Mouse (Mus musculus): ENCODE measurements around the gene Zbtb3.

DNA sequence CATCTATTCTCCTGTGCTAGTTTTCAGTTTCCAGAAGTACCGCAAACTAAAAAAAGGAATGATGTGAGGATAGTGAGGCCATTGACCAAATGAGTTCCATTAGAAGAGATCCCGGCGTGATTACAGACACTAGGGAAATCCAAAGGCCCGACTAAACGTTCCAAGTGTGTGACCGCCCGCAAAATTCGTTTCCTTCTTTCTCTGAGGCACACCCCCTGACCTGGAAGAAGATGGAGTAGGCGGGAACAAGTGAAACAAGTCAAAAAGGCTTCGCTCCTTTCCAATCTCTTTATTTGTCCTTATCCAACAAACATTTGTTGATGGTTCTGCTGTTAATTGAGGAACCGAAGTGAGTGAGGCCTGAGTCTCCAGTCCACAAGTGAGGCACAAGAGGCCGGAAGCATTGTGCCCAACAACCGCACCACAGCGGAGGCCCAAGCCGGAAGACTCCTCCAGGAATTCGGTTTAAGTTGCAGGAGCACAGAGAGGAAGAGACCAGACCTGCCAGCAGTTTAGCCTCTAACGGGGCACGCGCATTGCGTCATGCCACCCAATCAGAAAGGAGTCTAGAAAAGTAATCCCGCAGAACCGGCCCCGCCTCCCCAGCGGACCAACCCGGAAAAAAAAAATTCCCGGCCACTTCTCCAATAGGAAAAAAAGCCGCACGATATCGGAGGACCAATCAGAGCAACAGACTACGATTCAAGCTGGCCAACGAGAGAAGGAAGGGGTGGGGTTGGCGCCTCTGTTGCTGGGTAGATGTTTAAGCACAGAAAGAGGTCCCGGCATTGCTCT lies 16.6 kb downstream of the Zbtb3 start, which contains the start of gene Ttc9c:
- TF ChIP-seq CTCF (conservative IDR thresholded peaks at IDR 0.05; ENCODE audit: insufficient read depth, insufficient read length, low read depth, low read length) (no peak), POLR2A (IDR thresholded peaks at IDR 0.05; ENCODE audit: low read depth, low read length) (peak; percentile 77)

All from kidney, adult 2 months (tissue).